Mouse (Mus musculus) kidney, adult 8-10 months (tissue): Measurements from ENCODE around the gene Mllt3.
"Not testable (repeated sequence)": the region's sequence is repeated elsewhere in the genome, so short reads cannot be mapped to it uniquely, and the experiment has no call there.

Experiments used
- DNase-seq, 2 experiments: peaks; one replicate each; pipeline ENCODE4 v3.0.0; 2022

The Mllt3 gene

DNA sequence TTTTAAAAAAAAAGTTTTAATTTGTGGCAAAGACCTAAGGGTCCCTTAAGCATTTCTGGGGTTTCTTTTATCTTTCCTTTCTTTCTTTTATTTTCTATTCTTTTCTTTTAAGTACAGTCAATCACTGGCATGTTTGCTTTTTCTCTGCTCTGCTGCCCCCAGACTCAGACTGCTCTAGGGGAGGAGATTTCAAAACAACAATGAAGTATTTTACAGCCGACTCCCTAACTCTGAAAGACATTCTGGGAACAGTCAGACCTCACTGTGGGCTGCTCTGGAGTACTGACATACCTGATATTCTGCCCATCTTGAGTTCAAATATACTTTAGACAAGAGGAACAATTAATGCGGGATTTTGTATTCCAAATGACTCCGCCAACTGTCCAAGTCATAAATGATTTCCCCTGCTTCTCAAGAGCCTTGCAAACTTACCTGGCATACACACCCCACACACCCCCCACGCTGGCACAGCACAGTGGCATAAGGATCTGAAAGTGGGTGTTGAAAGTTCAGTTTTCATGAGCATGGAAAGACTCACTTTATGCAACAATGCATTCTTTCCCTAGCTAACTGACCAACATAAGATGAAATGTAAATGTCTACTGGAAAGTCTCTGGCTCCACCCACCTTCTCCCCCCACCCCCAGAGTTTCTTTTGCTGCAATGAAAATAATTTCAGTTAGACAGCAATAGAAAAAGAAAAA, 21.1 kb downstream of the Mllt3 start:
- no peak for DNase-seq

DNA sequence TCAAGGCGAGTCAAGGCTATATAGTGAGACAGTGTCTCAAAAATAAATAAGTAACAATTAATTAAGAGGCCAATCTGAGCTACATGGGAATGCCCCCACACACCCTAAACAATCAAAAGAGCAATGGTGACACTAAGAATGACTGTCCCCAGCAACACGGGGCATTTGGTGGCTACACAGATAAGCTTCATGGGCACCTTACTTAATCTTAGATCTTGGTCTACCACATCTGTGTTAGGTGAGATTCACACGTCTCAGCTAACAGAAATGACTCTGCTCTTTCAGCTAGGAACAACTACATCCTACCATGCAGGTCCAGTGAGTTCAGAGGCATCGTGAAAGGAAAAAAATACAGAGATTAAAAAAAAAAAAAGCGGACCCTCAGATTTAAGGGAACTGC, 22.7 kb downstream of the Mllt3 start:
- DNase-seq: no peak

DNA sequence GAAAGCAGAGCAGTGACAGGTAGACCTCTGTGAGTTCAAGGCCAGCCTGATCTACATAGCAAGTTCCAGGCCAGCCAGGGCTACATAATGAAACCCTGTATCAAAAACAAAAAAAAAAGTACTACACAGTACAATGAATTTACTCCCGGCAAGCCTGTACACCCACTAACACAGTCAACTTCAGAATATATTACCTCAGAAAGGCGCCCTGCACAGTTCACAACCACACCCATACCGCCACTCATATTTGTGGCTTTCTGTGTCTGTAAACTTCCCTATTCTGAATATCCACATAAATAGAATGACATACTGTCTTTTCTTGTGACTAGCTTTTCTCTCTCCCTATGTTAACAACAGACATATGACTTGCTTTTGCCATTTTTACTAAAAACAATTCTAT, 27.4 kb downstream of the Mllt3 start:
- no peak for DNase-seq

DNA sequence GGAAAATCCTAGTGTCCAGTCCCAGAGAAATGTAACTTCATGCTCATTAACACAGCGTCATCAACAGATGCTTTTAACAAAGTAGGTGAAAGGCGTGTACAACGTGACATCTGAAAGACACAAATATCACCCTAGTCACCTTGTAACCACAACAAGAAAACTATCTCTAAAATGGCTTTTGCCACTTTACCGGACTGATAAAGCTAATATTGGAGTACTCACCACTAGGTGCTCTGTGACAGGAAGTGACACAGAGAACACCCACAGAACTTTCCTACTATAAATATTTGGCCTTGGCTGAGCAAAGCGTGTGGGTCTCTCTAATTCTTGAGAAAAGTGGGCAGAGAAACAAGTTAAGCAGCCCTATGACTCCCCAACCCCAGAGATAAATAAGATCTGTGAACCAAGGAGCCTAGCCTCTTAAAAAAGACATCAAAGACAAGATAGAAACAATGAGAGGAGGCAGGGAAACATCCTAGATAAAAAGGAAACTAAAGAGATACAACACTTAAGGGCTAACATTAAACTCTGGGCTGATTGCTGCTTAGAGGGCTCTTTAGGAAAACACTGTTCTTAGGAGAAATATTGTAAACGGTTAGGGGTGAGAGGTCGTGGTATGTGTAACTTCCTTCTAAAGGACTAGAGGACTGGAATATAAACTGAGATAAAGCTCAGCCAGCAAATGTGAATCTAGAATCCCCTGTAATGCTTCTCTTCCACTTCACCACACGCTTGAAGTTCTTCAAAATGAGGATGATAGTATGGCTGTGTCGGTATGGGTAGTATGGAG, 29.8 kb downstream of the Mllt3 start:
- no peak for DNase-seq

DNA sequence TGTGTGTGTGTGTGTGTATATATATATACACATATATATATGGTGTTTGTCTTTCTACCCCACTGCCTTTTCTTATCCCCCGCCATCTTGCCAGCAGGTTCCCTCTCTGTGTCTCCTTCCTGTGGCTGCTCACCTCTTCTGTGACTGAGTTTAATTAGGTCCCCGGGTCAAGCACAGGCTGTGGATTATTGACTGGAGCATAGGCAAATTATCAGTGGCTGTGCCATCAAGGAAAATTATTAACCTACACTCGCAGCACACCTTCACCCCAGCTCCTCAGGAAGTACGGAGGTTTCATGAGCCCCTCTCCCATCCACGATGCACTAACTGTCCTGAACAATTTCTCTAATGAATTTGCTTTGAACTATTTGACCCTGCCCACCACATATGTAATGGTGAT, 41.5 kb downstream of the Mllt3 start:
- peak; percentile 5 to 49 for DNase-seq

DNA sequence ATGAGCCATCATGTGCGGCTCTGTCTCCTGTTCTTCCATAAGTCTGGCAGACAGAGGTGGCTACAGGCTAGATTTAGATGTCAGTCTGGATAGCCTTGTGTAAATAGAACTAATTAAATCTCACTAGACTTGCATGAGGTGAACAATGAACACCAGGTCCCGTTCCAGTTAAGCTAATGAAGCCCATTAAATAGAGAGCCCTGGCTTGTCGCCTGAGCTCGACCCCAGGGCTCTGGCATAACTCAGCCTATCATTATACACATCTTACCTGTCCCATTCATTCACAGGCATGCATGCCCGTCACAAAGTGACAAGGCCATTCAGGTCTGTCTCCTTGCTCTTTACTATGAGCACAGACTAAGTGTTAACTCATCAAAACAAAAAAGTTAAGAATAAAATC, 42.2 kb downstream of the Mllt3 start:
- DNase-seq: no peak

DNA sequence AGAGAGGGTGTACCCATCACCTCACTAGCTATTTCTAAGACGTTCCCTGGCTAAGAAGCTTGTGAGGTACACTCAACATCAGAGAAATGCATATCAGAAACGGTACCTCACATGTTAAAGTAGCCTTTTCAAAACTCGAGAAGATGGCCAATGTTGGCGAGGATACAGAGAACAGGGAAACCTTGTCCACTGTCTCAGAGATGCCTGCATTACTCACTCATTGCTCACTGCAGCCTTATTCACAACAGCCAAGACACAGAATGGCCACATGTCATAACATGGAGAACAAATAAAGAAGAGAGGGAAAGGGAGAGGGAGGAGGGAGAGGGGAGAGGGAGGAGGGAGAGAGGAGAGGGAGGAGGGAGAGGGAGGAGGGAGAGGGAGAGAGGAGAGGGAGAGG, 47.9 kb downstream of the Mllt3 start:
- DNase-seq: no peak

DNA sequence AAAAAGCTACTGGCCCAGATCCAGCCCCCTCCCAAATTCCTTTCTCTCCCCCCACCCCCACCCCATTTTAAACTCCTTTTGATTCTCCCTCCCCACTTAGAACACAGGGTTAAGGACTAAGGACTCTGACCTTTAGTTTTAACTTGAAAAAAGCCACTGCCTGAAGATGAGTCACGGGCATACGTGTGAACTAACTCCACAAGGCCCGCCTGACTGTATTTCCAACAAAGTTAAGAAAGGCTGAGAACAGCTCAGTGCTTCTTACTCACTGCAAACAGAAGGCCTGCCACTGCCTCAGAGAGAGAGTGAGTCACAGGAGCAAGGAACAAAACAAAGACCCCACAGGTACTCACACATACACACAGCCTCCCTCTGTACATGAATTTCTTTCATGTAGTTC, 48.6 kb downstream of the Mllt3 start:
- peak; percentile 29 to 36 for DNase-seq

DNA sequence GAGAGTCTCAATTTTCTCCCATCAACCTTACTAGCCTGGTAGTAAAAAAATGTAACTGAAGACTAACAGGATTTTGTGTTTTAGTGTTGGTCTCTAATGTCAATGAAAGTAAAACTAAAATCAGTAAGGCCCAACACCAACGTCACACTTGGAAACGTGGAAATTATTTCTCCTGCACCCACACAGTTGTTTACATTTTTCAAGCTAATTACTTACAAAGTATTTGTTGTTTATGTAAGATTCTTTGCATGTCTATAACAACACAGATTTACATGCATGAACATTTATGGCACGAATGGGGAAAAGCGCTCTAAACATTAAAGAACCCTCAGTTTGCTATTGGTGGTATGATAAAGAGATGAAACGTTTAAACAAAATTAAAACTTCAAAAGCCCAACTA, 49.1 kb downstream of the Mllt3 start:
- no peak for DNase-seq

DNA sequence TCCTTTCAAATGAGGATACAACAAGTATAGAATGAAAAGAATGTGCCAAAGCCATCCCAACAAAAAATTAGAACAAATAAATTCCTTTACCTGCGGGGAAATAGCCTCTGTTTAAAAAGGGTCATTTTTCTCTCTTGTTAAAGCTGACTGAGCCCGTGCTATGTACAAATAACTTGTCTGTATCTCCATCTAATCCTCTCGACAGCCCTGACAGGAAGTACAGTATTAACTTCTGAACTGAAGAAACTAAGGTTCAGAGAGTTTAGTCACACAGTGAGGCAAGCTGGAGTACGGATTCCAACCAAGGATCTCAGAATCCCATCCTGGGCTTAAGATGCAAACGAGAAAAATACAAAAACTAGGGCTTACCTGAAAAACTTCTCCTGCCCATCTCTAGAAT, 50.6 kb downstream of the Mllt3 start:
- no peak for DNase-seq

DNA sequence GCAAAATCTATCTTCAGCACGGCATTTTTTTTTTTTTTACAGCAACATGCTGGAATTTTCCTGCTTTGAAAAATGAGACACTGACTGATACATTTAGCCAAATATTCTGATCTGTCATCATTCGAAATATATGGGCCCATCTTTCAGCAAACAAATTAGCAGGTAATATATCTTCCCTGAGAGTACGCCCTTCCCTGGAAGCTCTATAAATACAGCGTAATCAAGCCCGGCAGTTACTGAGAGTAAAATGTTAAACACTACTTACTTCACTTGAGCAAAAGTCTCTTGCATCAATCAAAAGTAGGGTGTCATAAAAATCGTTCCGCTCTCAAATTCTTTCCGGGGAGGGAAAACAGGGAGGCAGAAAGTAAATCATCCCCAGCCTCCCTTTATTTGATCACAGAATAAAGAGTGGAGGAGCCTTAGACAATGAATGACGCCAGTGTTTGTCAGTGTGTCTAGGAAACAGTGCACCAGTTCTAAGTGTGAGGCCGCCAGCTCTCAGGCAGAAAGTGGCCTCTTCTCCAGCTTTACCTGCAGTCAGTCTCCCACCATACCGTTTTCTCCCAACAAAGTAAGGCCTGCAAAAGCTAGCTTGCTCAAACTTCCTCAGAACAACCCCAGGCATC, 55.2 kb downstream of the Mllt3 start:
- no peak for DNase-seq

DNA sequence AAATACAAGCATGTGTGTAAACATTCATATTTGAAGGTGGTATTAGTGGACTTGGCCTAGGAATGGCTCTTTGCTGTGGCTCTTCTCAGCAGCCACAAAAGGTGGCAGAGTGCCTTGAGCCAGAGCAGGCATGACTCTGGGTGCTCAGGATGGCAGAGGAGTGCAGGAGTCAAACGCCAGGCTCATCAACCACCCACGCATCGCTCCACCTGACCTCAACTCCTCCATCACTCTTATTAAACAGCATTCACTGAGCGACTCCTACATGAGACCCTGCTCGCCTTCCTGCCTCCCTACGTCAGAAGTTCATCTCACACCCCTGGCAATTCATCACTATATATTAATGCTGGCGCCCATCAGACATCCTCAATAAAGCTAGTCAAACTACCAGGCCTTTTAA, 67.3 kb downstream of the Mllt3 start:
- DNase-seq: no peak

DNA sequence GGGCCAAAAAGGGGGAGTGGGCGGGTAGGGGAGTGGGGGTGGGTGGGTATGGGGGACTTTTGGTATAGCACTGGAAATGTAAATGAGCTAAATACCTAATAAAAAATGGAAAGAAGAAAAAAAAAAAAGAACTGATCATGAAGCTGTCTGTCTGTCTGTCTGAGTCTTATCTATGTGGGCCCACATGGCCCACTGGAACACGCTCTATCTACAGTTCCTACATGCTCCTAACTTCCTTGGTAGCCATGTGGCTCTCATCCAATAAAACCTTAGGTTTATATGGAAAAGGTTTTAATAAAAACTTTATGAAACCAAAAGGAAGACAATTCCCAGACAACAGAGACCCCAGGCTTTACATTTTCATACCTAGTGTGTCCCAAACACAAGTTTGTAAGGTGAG, 68.3 kb downstream of the Mllt3 start:
- not testable (repeated sequence) for DNase-seq

DNA sequence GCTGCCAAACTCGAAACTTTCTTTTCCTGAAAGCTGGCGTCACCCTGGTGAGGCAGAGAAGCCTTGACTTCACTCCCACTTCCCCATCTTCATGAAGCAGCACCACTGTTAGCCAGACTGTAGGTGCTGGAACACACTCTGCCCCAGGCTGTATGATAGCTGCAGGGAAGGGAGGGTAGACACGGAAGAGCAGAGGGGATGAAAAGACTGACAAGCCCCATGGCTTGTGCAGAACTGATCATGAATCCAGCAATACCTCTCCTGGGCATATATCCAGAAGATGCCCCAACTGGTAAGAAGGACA, 69.4 kb downstream of the Mllt3 start:
- no peak for DNase-seq

DNA sequence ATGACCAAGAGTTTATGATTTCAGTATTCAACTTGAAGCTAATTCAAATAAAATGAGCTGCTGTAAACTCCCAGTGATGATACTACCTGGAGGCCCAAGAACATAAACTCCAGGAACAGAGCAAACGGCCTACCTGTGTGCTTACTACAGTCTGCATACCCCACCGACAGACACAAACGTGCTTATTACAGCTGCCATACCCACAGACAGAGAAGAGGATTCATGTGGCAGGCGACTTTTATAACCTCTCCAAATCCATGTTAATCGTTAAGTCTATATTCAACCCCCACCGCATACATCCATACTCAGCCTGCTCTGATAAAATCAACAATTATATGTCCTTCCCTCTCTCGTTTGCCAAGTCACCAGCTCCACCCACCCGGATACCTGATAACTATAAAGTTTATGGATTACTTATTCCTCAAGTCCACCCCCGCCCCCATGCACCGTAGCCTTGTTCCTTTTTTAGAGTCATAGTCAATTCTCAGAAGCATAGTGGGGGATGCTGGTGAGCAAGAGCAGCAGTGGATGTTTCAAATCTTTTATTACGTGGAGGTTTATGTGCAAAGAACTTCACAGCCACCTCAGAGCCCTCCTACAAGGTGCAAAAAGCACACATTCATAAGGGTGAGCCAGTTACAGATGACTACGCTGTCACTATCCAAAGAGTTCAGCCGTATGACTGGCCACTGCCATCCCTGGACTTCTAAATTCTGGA, 70.0 kb downstream of the Mllt3 start:
- DNase-seq: no peak

DNA sequence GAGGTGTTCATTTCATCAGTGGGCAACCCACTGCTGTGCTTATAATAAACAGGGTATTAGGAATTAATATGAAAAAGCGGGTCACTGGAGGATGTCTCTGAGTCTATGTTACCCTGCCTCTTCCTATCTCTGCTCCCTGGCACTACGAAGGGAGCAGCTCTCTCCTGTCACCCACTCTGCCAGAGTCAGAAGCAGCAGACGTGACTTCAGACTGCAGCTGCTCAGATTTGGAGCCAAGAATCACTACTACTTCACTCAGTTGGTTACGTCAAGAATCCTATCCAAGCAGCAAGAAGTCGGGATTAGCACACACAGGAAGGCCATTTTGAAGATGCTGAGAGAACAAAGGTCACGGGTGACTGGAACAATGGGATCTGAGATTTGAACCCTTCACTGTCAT, 71.3 kb downstream of the Mllt3 start:
- DNase-seq: no peak

DNA sequence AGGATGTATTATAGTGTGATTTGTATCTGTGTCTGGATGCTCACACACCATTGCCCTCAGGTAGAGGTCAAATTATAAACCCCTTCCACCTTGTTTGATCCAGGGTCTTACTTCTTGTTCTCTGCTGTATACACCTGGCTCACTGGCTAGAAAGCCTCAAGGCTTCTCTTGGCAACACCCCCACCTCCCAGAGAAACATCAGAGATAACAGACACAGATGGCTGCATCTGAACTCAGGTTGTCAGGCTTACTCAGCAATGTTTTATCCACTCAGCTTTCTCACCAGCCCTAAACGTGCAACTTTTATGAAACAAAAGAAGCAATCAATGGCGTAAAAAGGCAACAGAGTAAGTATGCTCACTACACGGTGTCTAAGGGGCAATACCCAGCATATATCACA, 75.3 kb downstream of the Mllt3 start:
- no peak for DNase-seq

DNA sequence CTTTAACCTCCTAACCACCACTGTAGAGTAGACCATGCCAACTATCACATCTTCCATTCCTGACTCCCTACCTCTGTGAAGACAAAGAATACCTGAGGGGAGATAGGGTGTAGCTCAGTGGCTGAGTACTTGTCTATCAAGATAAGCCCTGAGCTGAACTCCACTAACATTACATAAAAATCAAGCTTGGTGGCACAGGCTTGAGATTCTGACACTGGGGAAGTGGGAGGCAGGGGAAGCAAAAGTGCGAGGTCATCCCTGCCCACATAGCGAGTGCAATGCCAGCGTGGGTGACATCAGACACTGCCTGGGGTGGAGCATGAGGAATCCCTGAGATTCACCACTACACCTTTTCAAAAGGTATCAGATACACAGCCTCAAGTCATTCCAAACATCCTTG, 76.0 kb downstream of the Mllt3 start:
- DNase-seq: no peak

DNA sequence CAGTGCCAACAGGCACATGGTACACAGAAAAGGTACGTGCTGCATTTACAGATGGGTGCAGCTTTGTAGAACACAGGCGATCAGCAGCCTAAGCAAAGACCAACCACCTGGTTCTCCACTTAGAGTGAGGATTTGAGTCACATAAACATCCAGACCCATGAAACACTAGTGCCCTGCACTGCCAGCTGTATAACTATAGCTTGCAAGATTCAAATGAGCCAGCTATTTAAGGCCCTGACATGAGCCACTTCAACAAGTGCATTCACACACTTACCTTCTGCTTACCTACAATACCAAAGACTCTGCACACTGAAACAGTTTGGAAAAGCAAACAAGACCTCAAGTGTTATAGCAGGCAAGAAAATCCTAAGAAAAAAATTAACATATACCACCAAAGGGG, 78.0 kb downstream of the Mllt3 start:
- no peak for DNase-seq

DNA sequence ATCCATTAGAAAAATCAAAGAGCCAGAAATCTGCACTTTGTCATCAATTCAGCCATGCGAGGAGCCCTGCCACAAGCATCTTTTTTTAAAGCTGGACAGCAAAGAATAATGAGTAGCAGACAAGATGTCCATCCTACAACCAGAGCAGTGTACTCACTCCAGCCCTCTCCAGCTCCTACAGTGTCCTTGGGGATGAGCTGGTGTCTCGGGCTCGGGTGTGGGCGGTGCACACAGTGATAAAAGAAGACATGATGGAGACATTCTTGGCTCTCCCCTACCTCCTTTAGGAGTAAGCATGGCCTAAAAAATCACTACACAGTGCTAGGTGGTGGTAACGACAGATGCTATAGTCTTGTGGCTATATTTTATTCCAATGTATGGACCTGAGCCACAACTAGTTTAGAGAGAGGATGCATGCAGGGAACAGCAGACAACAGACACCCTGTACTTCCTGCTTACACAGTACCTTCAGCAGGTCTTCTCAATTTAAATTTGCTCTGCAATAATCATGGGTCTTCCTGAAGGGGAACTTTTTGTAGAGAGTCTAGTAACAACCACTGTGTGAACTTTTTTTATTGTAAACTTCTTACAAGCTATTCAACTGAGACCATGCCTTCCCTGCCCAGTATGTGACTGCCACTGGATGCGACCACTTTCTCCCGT, 78.6 kb downstream of the Mllt3 start:
- no peak for DNase-seq

DNA sequence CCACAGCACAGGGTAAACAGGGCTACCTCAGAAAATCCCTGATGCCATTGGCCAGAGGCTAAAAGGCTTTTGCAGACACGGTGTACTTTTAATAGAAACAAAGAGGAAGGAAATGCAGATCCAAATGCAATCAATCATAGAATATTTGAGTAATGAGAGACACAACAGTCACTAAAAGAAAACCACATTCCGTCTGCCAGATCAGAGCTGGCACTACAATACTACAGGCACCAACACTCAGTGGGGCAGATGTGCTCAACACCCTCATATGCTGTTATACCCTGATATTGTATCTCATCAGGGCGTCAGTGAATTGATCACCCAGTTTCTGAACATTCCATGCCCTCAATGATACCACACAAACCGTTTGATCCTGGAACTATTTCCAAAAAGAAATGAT, 79.4 kb downstream of the Mllt3 start:
- DNase-seq: no peak

DNA sequence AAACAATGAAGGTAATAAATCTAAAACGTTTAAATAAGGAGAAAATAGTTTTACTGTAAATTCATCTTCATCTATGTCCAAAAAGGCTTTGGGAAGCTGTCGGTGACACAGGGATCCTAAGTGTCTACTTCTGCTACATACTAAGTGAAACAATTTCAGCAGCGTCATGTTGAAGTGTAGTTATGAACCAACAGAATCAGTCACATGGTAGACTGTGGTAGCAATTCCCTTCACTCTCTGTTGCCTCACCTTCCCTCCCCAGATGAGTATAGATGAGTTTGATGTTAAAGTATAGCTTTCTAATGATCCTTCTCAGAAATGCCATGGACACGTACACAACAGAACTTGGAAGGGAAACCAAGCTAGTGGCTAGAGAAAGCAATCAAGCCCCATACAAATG, 79.9 kb downstream of the Mllt3 start:
- no peak for DNase-seq

DNA sequence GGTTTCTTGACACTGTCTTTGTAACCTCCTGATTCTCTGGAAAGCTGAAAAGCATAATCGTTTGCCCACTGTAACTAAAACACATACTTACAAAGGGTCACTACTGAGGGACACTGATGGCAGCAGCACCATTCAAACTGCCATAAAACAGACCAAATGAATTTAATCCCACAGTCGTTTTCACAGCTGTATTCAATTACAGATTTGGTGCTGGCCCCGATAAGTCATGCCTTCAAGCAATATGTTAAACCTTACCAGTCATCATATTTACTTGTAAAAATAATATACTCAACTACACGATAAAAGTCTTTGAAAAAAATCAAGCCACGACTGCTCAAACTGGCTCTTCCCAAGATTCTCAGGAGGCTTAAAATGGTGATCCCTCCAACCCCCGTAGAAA, 83.7 kb downstream of the Mllt3 start:
- DNase-seq: no peak
